Mouse (Mus musculus) lung, postnatal 10 days (tissue): Measurements from ENCODE around the gene Rgs6.

ENCODE experiments used
- DNase-seq: peaks from one replicate; pipeline ENCODE4 v3.0.0; 2021

Rgs6 gene

DNA sequence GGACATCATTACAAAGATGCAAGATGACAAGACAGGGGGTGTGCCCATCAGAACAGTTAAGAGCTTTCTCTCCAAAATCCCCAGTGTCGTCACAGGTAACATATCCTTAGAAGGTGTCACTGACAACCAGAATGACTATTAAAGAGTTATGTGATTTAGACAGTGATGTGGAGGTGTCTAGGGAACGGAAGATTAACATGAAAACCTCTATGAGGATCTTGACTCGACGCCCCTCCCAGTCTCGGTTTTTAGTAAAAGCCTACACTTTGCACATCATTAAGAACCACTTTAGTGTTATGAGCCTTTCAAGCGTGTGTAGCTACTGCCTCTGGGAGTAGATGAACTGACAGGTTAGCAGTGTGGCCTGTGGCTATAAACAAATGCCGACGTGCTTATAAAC, 397.2 kb downstream of the Rgs6 start:
- no peak for DNase-seq

- no peak for DNase-seq
These were observed 399.6 kb downstream of the Rgs6 start for GRCm38 (mm10) chr12:82987661-82988060.

DNA sequence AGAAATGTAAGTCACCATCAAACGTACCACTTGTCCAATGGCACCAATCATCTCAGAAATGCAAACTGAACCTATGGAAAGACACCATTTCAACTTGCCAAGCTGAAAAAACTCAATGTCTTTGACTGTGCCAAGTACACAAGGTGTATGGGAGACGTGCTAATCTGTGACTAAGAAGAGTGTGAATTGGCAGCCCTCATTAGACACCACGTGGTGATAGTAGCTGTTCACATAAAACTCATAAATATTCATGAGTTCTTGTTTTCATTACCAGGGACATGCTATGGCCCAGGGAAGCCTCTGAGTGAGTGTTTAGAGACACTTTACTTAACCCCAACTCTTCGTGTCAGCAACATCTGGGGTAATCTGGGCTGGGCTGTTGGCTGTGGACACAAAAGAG, 405.8 kb downstream of the Rgs6 start:
- no peak for DNase-seq

DNA sequence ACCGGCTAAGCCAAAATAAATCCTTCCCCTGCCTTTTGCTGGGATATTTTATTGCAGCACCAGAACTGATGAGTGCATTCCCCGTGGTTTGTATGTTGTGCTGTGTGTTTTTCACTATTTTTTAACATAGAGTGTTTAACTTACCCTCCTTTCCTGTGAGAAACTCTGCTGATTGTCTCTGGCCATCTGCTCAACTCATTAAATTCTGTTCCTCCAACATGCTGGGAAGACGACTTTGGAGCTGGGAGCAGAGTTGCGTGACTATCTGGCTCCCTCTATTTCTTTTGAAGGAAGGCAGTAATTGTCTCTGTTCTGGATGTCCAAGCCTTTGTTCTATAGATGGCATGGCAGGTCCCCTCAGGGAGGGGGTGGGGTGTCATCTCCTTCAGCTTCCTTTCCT, 408.7 kb downstream of the Rgs6 start:
- DNase-seq = no peak

- no peak for DNase-seq
These were observed 410.7 kb downstream of the Rgs6 start for GRCm38 (mm10) chr12:82998682-82999332.

GRCm38 (mm10) chr12:82999333-83000032, 411.4 kb downstream of the Rgs6 start:
- DNase-seq = no peak

DNA sequence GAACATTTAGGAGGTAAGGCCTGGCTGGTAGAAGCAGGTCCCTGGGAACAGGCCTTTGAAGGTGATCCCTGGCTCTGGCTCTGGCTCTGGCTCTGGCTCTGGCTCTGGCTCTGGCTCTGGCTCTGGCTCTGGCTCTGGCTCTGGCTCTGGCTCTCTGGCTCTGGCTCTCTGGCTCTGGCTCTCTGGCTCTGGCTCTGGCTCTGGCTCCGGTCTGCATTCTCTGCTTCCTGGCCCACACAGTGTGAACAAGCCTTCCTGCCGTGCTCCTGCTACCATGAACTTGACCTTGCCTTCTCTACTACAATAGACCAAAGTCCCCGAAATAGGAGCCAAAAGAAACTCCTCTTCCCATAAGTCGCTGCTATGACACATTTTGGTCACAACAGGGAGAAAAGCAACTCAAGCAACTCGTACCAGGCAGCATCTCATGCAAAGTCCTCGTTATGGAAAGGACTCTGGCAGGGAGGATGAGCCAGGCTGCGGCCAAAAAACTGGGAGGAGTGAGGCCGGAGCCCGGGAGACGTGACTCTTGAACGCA, 412.0 kb downstream of the Rgs6 start:
- DNase-seq = no peak

DNA sequence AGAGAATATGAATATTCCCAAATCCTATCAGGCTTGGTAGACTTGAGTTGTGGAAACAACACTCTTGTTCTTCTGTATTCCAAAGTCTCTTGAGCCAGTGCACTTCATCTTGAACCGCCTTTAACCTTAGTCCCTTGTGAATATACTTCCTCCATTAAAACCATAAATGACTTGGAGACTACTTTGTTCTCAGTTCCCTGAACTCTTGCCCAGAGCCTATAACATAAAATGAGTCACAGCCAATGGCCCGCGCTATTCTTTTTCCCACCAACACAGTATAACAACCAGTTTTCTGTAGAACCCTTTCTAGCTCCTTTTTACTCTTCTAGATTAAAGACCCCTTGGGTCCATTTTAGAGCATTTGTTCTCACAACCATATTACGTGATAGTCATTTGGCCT, 412.9 kb downstream of the Rgs6 start:
- no peak for DNase-seq

DNA sequence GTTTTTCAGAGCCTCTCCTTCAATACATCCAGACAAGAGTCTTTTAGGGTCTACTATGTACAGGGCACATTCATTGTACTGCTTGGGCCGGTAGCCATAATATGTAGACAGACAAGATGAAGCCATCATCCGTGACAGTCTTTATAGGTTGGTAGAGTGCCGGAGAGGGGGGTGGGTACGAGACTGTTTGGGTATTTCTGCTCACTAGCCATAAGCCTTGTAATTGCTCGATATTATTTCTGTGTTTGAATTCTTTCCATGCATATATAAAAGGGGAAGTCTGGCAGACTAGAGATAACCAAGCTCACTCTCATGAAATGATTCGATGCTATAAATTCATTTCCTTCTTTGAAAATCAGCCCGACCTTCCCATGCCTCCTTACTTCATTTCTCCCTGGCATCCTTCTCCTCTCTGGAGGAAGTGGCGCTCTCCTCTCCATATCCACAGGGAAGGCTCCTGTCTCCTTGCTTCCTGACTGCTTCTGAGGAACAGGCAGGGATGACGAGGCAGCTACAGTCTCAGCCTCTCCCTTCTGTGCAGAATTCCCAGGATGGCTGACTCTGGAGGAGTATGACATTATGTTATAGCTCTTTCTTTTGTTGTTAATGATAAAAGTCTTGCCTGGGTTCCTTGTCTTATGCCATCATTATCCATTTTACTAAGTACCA, 416.1 kb downstream of the Rgs6 start:
- DNase-seq = no peak

- DNase-seq = no peak
These were observed 423.0 kb downstream of the Rgs6 start for GRCm38 (mm10) chr12:83011056-83011565.

DNA sequence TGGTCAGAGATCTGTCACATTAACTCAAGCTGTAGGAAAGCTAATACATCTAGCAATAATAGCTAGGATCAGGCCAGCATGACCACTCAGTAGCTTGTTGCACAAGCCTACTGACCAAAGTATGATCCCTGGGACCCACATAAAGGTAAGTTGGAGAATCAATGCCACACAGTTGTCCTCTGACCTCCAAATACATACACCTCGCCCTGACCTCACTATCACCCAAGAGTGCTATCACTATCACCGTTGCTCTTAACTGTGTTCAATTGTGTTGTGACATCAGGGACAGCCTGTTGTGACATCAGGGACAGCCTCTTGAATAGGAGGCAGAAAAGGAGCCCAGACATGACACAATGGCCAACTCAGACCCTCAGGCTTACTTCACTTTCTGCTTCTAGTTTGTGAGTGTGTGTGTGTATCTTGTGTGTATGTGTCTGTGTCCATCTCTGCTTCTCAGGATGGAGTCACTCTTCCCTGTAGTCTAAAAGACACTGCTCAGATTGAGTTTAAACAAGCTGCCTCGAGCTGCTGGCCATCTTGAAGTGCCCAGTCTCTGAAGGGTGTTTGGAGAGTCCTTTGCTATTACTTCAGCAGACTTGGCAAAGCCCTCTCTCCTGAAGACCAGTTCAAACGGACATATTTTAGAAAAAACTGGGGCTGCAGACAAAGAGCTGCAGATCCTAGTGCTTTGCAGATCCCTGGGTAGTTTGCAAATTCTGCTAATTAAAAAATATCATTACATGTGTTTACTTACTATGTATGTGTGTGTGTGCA, 426.0 kb downstream of the Rgs6 start:
- no peak for DNase-seq

GRCm38 (mm10) chr12:83014848-83015247, 426.8 kb downstream of the Rgs6 start:
- DNase-seq = no peak

DNA sequence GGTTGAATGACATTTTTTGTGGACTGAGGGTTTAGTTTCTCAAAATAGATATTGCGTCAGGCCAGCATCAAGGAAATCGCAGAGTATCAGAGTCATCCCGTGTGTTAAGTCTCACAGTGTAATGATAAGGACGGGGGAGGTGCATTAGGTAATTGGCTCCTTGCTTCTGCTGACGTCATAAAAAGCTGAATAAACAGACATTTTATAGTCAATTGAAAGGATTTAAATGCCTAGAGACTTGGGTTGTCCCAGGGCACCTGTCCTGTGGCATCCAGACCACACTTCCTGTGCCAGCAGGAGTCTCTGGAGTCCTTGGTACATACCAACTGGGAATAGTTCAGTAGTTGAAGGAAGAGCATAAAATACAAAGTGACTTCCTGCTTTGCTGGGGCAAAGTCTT, 427.3 kb downstream of the Rgs6 start:
- DNase-seq = no peak

DNA sequence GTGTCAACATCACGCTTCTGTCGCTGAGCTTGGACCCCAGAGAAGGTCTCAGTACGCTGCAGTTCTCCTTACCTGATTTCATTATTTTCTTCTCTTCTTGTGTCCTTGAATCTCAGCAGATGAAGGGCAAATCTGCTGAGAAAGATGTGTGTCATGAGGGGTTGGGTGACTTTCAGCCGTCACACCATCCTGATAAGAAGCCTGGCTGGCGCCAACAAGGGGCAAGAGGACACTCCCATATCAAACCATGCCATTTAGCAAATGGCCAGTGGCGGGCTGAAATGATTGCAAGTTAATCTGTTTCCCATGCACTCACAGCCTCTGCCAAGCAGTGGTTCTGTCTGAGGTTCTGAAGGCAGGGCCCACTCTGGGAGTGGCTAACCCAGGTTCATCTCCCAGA, 428.4 kb downstream of the Rgs6 start:
- no peak for DNase-seq

GRCm38 (mm10) chr12:83018005-83018404, 429.9 kb downstream of the Rgs6 start:
- peak; percentile 89 for DNase-seq

DNA sequence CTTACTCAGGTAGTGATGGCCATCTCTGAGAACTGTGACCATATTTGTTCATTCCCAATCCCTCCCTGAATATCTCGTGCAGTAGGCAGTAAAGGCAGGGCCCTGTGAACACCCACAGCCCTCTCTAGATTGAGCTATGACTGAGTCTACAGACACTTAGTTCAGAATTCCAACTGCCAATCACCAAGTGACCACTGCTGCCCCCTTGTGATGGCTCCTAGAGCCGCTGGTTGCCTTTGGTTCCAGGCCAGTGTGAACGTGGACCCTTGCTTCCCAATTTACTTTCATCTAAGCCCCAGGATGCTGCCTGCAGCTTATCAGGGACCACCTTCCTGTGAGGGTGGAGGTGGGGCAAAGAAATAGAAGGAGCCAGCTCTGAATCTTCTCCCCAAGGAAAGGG, 438.9 kb downstream of the Rgs6 start:
- DNase-seq = no peak

DNA sequence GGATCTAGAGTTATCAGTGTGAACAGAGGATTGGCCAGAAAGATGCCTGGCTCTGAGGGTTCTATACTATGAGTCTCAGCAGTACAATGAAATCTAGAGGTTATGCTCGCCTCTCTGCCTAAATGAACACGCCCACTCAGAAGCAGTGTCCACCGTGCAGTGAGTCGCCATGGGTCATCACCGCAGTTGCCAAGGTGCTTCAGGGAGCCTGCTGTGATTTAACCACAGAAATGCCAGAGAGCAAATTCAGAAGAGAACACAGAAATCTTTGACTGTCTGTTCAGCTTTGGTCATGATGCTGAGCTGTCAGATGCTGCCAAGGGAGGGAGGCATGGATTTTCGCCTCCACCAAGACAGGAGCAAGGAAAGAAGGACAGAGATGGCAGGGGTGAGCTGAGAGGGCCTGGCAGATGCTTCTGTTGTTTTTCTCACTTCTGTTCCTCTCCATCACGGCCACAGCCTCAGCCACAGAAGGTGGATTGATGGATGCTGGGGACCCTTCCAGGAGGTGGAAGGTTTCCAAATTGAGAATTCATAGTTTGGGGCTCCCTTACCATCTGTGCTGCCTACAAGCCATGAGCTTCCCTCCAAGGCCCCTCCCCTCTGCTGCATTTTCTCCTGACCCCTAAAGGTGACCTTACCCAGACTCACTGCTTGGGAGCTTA, 445.2 kb downstream of the Rgs6 start:
- DNase-seq = no peak

- DNase-seq = no peak
These were observed 446.9 kb downstream of the Rgs6 start for GRCm38 (mm10) chr12:83034859-83035569.

DNA sequence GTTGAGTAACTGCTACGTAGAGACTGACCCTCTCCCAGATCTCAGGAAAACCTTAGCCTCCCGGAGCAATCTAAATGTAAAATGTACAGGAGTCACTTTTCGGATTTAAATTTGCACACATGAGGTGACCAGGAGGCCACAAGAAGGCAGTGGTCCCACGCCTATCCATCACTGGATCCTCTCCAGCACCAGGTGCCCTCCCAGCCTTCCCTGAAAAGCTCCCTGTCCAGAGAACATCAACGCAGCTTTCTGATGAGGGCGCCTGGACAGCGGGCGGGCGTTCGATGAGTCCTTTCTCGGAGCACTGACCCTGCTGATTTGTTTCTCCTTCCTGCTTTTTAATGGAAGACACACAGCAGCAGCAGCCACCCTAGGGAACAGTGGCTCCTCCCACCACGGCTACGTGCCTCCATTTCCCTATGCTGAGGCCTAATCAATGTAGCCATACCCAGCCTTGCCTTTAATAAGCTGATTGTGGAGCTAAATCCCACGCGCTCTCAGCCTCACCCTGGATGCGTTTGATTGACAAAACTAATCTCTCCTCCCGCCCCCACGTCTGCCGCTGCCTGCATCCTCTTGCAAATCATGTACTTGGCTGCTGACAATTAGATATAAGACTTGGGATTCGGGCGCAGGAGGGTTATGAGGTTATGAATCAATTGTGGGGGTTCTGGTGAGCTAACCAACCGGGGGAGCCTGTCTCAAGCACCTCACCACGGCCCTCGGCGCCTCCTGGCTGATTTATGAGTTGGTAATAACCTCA, 449.9 kb downstream of the Rgs6 start:
- DNase-seq = no peak

DNA sequence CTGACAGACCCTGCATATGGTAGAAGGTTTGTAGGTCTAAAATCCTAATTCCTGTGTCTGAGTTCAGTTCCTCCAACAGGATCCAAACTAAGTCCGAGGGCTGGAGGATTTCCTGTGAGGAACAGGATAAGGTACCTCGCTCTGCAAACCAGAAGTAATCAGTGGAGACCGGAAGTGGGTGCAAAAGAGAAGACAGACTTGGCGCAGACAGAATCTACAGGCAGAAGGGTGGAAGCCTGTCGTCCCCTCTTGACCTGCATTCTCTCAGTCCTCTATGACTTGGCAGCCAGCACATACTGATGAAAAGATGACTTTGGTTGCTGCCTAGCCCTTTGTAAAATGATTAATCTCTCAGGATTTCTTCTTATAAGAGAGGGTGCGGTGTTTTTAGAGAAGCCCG, 450.7 kb downstream of the Rgs6 start:
- DNase-seq = peak; percentile 15

- no peak for DNase-seq
These were observed 451.8 kb downstream of the Rgs6 start for GRCm38 (mm10) chr12:83039859-83040258.
